Mouse (Mus musculus) spleen, embryonic (tissue): ENCODE results near the gene Tprkb.

Source experiments
- CTCF ChIA-PET: fragments of 350-600 bp; sonication (Branson Sonifier 250); formaldehyde crosslinking; loops from one replicate; lab custom pipeline; 2022; lab: Charles Lee

Gene Tprkb

DNA sequence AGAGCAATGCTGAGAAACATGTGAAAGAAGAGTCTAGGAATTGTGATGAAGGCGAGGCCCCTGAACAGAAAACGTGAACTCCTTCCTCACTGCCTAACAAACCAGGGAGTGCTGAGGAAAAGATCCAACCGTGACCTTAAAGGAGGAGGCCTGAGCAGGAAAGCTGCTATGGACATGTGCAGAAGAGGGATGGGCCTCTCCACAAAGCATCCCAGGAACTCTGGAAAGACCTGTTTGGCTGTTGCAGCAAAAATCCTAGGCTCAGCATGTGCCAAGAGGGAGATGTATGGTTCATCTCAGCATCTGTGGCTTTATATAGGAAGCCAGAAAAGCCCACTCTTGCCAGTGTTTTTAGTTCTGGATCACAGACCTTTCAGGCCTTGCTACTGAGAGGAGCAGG, 61.0 kb downstream of the Tprkb start:
- CTCF ChIA-PET, result no interaction called here

DNA sequence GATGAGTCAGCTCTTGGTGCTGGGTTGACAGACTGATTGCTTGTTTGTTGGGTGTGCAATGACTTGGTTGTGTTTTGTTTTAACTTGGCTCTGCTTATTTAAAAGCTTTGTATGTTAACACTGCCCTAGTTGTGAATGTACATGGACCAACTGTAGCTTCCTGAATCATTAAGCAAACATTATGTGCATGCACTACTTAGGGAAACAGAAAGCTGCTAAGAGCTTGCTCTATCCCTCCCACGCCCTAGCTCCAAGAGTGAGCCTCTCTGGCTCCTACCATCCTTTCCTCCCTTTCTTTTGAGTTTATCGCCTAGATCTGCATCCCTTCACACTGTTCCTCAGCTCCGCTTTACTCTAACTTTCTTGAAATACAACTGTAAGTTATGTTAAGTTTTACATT, 61.7 kb downstream of the Tprkb start:
- CTCF ChIA-PET, result no interaction called here

DNA sequence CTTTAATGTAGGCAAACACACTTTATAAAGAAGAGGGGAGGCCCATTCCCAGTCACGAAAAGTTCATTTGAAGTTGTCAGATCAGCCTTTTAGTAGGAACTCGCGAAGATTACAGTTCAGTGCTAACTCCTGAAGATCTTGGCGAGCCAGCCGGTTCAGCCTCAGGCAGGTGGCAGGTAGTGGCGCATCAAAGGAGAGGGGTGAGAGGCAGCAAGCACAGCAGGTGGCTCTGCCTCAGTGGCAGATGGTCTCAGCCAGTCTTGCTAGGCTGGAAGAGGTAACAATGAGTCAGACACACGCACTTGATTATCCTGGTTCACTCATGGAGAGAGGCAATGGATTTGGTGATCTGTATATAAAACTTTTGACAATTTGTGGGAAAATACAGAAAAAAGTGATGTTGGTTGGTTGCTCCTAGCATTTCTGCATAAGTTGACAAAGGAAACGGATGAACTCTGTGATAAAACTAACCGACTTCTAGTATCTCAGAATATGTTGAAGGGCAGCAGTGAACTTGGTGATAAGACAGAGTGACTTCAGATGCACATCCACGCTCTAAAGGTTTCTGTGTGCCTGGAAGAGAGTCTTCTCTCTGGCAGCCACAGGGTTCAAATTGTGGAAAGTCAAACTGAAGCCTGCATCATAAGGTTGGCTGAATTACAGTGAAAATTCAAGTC, 63.4 kb downstream of the Tprkb start:
- CTCF ChIA-PET, result no interaction called here

DNA sequence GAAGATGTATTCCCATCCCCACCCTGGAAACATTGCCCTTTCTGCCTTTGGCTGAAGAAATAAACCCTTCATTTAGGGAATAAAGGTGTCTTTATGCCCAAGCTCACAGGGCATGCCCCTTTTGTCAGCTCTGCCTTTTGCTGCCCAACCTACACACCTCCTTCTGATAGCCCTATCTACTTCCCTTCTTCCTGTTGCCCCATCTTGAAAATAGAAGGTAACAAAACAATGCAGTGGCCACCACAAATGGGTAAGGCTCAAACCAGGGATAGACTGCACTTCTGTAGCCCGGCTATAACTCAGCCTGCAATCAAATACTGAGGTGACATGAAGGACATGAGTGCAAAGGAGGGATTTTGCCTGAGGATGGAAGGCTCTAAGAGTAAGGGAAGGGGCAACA, 64.1 kb downstream of the Tprkb start:
- CTCF ChIA-PET, result no interaction called here

- CTCF ChIA-PET, result no interaction called here
Observed at GRCm38 (mm10) chr6:85976242-85976641, 64.6 kb downstream of the Tprkb start.

GRCm38 (mm10) chr6:85978736-85979135, 67.1 kb downstream of the Tprkb start:
- CTCF ChIA-PET, result interaction anchor here (0.6 kb wide), 1 partner anchor 936 kb away, joined by 3 read pairs; no protein-coding TSS in a partner anchor
